Comparison of ENCODE assay signal across 9 mouse cellular contexts in genomic region chr12:38114990-38115615, GRCm38 (mm10).
A peak's percentile ranks its signal among the peaks of the same experiment; 100 is the strongest.
DNase-seq lines count a peak whose midpoint lies in the region; ATAC-seq and TF ChIP-seq lines count a peak whose summit lies in the region.
"Had no signal": no experiment of that assay in that cellular context is flagged by ENCODE, and none has a peak within 500 bp of the region (broad histone marks: within the 10 kb centered on the region; RNA-seq: fewer than 3 reads in every experiment).

No protein-coding gene starts in this region.

- no peak overlapping the region for H3K4me3 ChIP-seq in intestine, postnatal 0 days (ENCODE audit: low read depth, low read length)
- no peak overlapping the region for H3K4me3 ChIP-seq in intestine, embryonic 16.5 days (ENCODE audit: low read length)
- H3K4me3 ChIP-seq in hindbrain, postnatal 0 days (ENCODE audit: low read length) = no peak overlapping the region
- H3K4me3 ChIP-seq: erythroblast, embryonic 14.5 days had no signal

- H3K4me1 ChIP-seq in intestine, postnatal 0 days (replicated peaks; ENCODE audit: control insufficient read depth, insufficient read depth, low read length) = no peaks in the 10 kb centered on the region
- no peaks in the 10 kb centered on the region for H3K4me1 ChIP-seq in intestine, embryonic 16.5 days (ENCODE audit: control insufficient read depth, insufficient read depth, low read length)
- no peaks in the 10 kb centered on the region for H3K4me1 ChIP-seq in hindbrain, postnatal 0 days (ENCODE audit: insufficient read depth, low read length)

- H3K36me3 ChIP-seq in intestine, postnatal 0 days (ENCODE audit: control insufficient read depth, insufficient read depth) = no peaks in the 10 kb centered on the region
- H3K36me3 ChIP-seq in intestine, embryonic 16.5 days (ENCODE audit: control insufficient read depth, insufficient read depth, low read length) = no peaks in the 10 kb centered on the region
- no peaks in the 10 kb centered on the region for H3K36me3 ChIP-seq in hindbrain, postnatal 0 days (ENCODE audit: insufficient read depth, low read length)

- peak; percentile 14 for DNase-seq in 416B (ENCODE audit: low read depth)
- peak; percentile 8 for DNase-seq in NIH3T3 (ENCODE audit: low read depth)
- peak; percentile 78 for DNase-seq in hindbrain, postnatal 0 days (ENCODE audit: low spot score)
- no peak for DNase-seq in spleen, postnatal 4 days (ENCODE audit: low spot score in 2 of 2)
- DNase-seq in gastrocnemius, postnatal 10 days = no peak

- peak; percentile 76 for TF ChIP-seq CTCF in intestine, postnatal 0 days (IDR thresholded peaks at IDR 0.05; ENCODE audit: low read depth)
- peak; percentile 81 for TF ChIP-seq CTCF in hindbrain, postnatal 0 days (IDR thresholded peaks at IDR 0.05; ENCODE audit: low read depth)

- no peaks in the 10 kb centered on the region for H3K27me3 ChIP-seq in intestine, postnatal 0 days (replicated peaks; ENCODE audit: control insufficient read depth, insufficient read depth, low read length)
- H3K27me3 ChIP-seq in intestine, embryonic 16.5 days (replicated peaks; ENCODE audit: control insufficient read depth, insufficient read depth, low read length) = no peaks in the 10 kb centered on the region
- H3K27me3 ChIP-seq in hindbrain, postnatal 0 days (ENCODE audit: insufficient read depth, low read length) = no peaks in the 10 kb centered on the region

- no peak overlapping the region for H3K4me2 ChIP-seq in intestine, postnatal 0 days (replicated peaks; ENCODE audit: low read depth)
- no peak overlapping the region for H3K4me2 ChIP-seq in intestine, embryonic 16.5 days (ENCODE audit: low read depth, low read length)
- H3K4me2 ChIP-seq in hindbrain, postnatal 0 days (ENCODE audit: low read depth, low read length) = no peak overlapping the region

- no peak for ATAC-seq in intestine, postnatal 0 days
- ATAC-seq in intestine, embryonic 16.5 days = no peak
- ATAC-seq in hindbrain, postnatal 0 days = peak; percentile 43; the same call in 1 of the 2 replicates
- ATAC-seq in erythroid progenitor cell, adult 5-6 weeks (replicated peaks; ENCODE audit: low FRiP score, poor library complexity, severe bottlenecking) = no peak

- H3K9me3 ChIP-seq in intestine, postnatal 0 days (ENCODE audit: control insufficient read depth) = no peaks in the 10 kb centered on the region
- no peaks in the 10 kb centered on the region for H3K9me3 ChIP-seq in intestine, embryonic 16.5 days (ENCODE audit: control insufficient read depth, low read length)
- no peaks in the 10 kb centered on the region for H3K9me3 ChIP-seq in hindbrain, postnatal 0 days (ENCODE audit: low read length)

- H3K9ac ChIP-seq in intestine, postnatal 0 days (ENCODE audit: low read depth, low read length) = no peak overlapping the region
- H3K9ac ChIP-seq in intestine, embryonic 16.5 days (ENCODE audit: low read depth, low read length) = no peak overlapping the region
- no peak overlapping the region for H3K9ac ChIP-seq in hindbrain, postnatal 0 days (replicated peaks; ENCODE audit: low read length)

- H3K27ac ChIP-seq in intestine, postnatal 0 days (ENCODE audit: low read depth, low read length) = no peak overlapping the region
- H3K27ac ChIP-seq in intestine, embryonic 16.5 days (ENCODE audit: low read length) = no peak overlapping the region
- H3K27ac ChIP-seq in hindbrain, postnatal 0 days = no peak overlapping the region

- WGBS in intestine, postnatal 0 days = 68% methylated on average over 1 of the region's 1 CpGs
- 60% methylated on average over 1 of the region's 1 CpGs for WGBS in intestine, embryonic 16.5 days
- WGBS in hindbrain, postnatal 0 days = 73% methylated on average over 1 of the region's 1 CpGs

Comparison
In these comparisons a context has a peak if more than half of its experiments do, and no peak if none do; other contexts are left out.
1. DNase-seq: peak in 416B (single experiment), NIH3T3 (single experiment) and hindbrain, postnatal 0 days (single experiment); none in spleen, postnatal 4 days (0 of 2) and gastrocnemius, postnatal 10 days (single experiment).